Mouse (Mus musculus): ENCODE results near the gene Ucp3.

GRCm38 (mm10) chr7:100463757-100464156 lies 9.0 kb upstream of the Ucp3 start:
- TF ChIP-seq CTCF (IDR thresholded peaks at IDR 0.05) = no peak
- no peak for TF ChIP-seq POLR2A (IDR thresholded peaks at IDR 0.05; ENCODE audit: insufficient read depth, low read depth, low read length)
